15 mouse cellular contexts compared by ENCODE assay signal in the genomic region with DNA sequence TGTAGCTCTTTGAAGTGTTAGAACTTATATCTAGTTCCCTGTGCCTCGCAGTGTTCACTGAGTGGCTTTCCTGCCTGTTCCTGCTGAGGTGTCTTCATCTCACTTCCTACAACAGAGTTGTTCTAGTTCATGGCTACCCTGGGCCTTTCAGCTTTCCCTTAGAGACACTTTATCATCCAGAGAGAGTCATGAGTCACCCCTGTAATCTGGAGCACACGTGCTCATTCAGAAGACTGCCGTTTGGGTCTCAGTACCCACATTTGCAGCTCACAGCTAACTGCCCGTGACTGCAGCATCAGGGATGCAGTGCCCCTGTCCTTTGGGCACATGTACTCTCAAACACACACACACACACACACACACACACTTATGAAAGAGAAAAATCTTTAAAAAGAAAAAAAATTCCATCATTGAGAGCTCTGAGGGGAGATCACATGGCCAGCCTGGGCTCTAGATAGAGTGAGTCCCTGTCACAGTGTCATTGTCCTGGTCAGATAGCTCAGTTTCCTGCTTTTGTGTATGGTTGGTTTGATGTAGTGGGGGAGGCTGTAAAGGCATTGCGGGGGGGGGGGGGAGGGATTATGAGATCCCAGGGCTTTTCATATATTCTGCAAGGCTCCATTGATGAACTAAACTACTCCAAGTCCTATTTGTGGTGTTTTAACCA. TPM values are rescaled to one million over a fixed set of nuclear protein-coding genes. Genes with fewer than 3 reads are reported as not detected.
A peak's percentile ranks its signal among the peaks of the same experiment; 100 is the strongest.
DNase-seq lines count a peak whose midpoint lies in the region; ATAC-seq and TF ChIP-seq lines count a peak whose summit lies in the region.
"Had no signal": no experiment of that assay in that cellular context is flagged by ENCODE, and none has a peak within 500 bp of the region (broad histone marks: within the 10 kb centered on the region; RNA-seq: fewer than 3 reads in every experiment).

No protein-coding gene starts in this region.

- no peaks in the 10 kb centered on the region for H3K9me3 ChIP-seq in heart, embryonic 11.5 days (replicated peaks; ENCODE audit: control insufficient read depth, low read length)
- H3K9me3 ChIP-seq in lung, postnatal 0 days (ENCODE audit: low read length), result no peaks in the 10 kb centered on the region
- H3K9me3 ChIP-seq in intestine, postnatal 0 days (ENCODE audit: control insufficient read depth), result no peaks in the 10 kb centered on the region
- H3K9me3 ChIP-seq in stomach, postnatal 0 days (ENCODE audit: control insufficient read depth, low read length), result no peaks in the 10 kb centered on the region
- H3K9me3 ChIP-seq: forebrain, embryonic 13.5 days had no signal

- no peak for TF ChIP-seq CTCF in lung, postnatal 0 days (IDR thresholded peaks at IDR 0.05)
- TF ChIP-seq CTCF in lung, adult 2 months (IDR thresholded peaks at IDR 0.05; ENCODE audit: insufficient read depth, low read length), result no peak
- TF ChIP-seq CTCF in intestine, postnatal 0 days (IDR thresholded peaks at IDR 0.05; ENCODE audit: low read depth), result no peak
- no peak for TF ChIP-seq CTCF in stomach, postnatal 0 days (IDR thresholded peaks at IDR 0.05; ENCODE audit: low read depth)

- ATAC-seq in heart, embryonic 11.5 days (replicated peaks; ENCODE audit: insufficient number of reproducible peaks, low FRiP score, low TSS enrichment), result peak; percentile 61; the same call in 1 of the 2 replicates
- ATAC-seq in lung, postnatal 0 days, result peak; percentile 85
- 0 out of 2 replicates have a peak, but pooled peaks have one; percentile 22 for ATAC-seq in intestine, postnatal 0 days
- ATAC-seq in stomach, postnatal 0 days (ENCODE audit: low FRiP score, low TSS enrichment), result peak; percentile 62
- ATAC-seq: activated CD4-positive, CD25-positive, alpha-beta regulatory T cell, adult 4 months; forebrain, embryonic 13.5 days had no signal

- no peak overlapping the region for H3K4me3 ChIP-seq in heart, embryonic 11.5 days (ENCODE audit: low read depth, low read length)
- no peak overlapping the region for H3K4me3 ChIP-seq in lung, postnatal 0 days (ENCODE audit: low read depth, low read length)
- no peak overlapping the region for H3K4me3 ChIP-seq in lung, adult 2 months (replicated peaks; ENCODE audit: extremely low read depth, low read depth, low read length)
- H3K4me3 ChIP-seq in intestine, postnatal 0 days (ENCODE audit: low read depth, low read length), result no peak overlapping the region
- no peak overlapping the region for H3K4me3 ChIP-seq in stomach, postnatal 0 days (ENCODE audit: low read depth, low read length)
- H3K4me3 ChIP-seq: forebrain, embryonic 13.5 days had no signal

- H3K4me2 ChIP-seq in heart, embryonic 11.5 days, result no peak overlapping the region
- no peak overlapping the region for H3K4me2 ChIP-seq in lung, postnatal 0 days (replicated peaks; ENCODE audit: low read depth, low read length)
- H3K4me2 ChIP-seq in intestine, postnatal 0 days (replicated peaks; ENCODE audit: low read depth), result no peak overlapping the region
- H3K4me2 ChIP-seq in stomach, postnatal 0 days (replicated peaks; ENCODE audit: low read depth), result no peak overlapping the region
- H3K4me2 ChIP-seq: forebrain, embryonic 13.5 days had no signal

- 44% methylated on average over 5 of the region's 5 CpGs for WGBS in heart, embryonic 11.5 days (ENCODE audit: insufficient replicate concordance)
- 48% methylated on average over 5 of the region's 5 CpGs for WGBS in lung, postnatal 0 days
- WGBS in lung, adult 2 months, result 40% methylated on average over 5 of the region's 5 CpGs
- 44% methylated on average over 5 of the region's 5 CpGs for WGBS in intestine, postnatal 0 days
- 43% methylated on average over 5 of the region's 5 CpGs for WGBS in stomach, postnatal 0 days

- TF ChIP-seq POLR2A in lung, adult 2 months (IDR thresholded peaks at IDR 0.05; ENCODE audit: borderline replicate concordance, extremely low read depth, low read depth, low read length), result no peak

- no peaks in the 10 kb centered on the region for H3K27me3 ChIP-seq in heart, embryonic 11.5 days (ENCODE audit: control insufficient read depth, insufficient read depth, low read length)
- no peaks in the 10 kb centered on the region for H3K27me3 ChIP-seq in lung, postnatal 0 days (replicated peaks; ENCODE audit: insufficient read depth, low read length)
- no peaks in the 10 kb centered on the region for H3K27me3 ChIP-seq in intestine, postnatal 0 days (replicated peaks; ENCODE audit: control insufficient read depth, insufficient read depth, low read length)
- no peaks in the 10 kb centered on the region for H3K27me3 ChIP-seq in stomach, postnatal 0 days (ENCODE audit: control insufficient read depth, insufficient read depth, low read length)
- H3K27me3 ChIP-seq: forebrain, embryonic 13.5 days had no signal

- TF ChIP-seq EP300 in lung, postnatal 0 days (IDR thresholded peaks at IDR 0.05), result no peak
- TF ChIP-seq EP300 in stomach, postnatal 0 days (optimal IDR thresholded peaks at IDR 0.05), result no peak

- H3K27ac ChIP-seq in heart, embryonic 11.5 days (ENCODE audit: low read depth, low read length), result peak overlapping the region; percentile 71
- H3K27ac ChIP-seq in lung, postnatal 0 days (ENCODE audit: low read length), result peak overlapping the region; percentile 28; the same call in 1 of the 2 replicates
- no peak overlapping the region for H3K27ac ChIP-seq in intestine, postnatal 0 days (ENCODE audit: low read depth, low read length)
- no peak overlapping the region for H3K27ac ChIP-seq in stomach, postnatal 0 days (replicated peaks)
- H3K27ac ChIP-seq: forebrain, embryonic 13.5 days; macrophage had no signal

- intact Hi-C loops in heart, postnatal 36 days (cut with DNase I), result no loop called here
- intact Hi-C loops in left cerebral cortex, postnatal 25 days (cut with DNase I), result no loop called here

- DNase-seq in heart, postnatal 36 days, result no peak
- no peak for DNase-seq in lung, postnatal 0 days (ENCODE audit: low spot score)
- no peak for DNase-seq in lung, adult 2 months
- no peak for DNase-seq in stomach, postnatal 0 days (ENCODE audit: low spot score)
- DNase-seq in left cerebral cortex, postnatal 25 days (ENCODE audit: low spot score in 2 of 2), result no peak
- no peak for DNase-seq in frontal cortex, postnatal 14 days (ENCODE audit: low spot score in 2 of 2)
- DNase-seq: cerebellum, adult 11 months; kidney, adult 8-10 months; right cerebral cortex, adult 18-20 months; thymus, postnatal 4 days had no signal

- H3K9ac ChIP-seq in heart, embryonic 11.5 days (ENCODE audit: low read depth, low read length), result no peak overlapping the region
- no peak overlapping the region for H3K9ac ChIP-seq in lung, postnatal 0 days (replicated peaks; ENCODE audit: low read depth)
- no peak overlapping the region for H3K9ac ChIP-seq in intestine, postnatal 0 days (ENCODE audit: low read depth, low read length)
- no peak overlapping the region for H3K9ac ChIP-seq in stomach, postnatal 0 days (ENCODE audit: low read length)
- H3K9ac ChIP-seq: forebrain, embryonic 13.5 days had no signal

- H3K4me1 ChIP-seq in heart, embryonic 11.5 days (ENCODE audit: control insufficient read depth, insufficient read depth, low read length), result peaks cover 20% of the 10 kb centered on the region
- H3K4me1 ChIP-seq in lung, postnatal 0 days (ENCODE audit: insufficient read depth, low read depth, low read length), result no peaks in the 10 kb centered on the region
- H3K4me1 ChIP-seq in lung, adult 2 months (ENCODE audit: control insufficient read depth, insufficient read depth, low read length), result peaks cover 8% of the 10 kb centered on the region
- 0 out of 2 replicates have a peak, but pooled peaks cover 4% of the 10 kb centered on the region for H3K4me1 ChIP-seq in intestine, postnatal 0 days (replicated peaks; ENCODE audit: control insufficient read depth, insufficient read depth, low read length)
- H3K4me1 ChIP-seq in stomach, postnatal 0 days (replicated peaks; ENCODE audit: control insufficient read depth, insufficient read depth), result no peaks in the 10 kb centered on the region

- H3K36me3 ChIP-seq in heart, embryonic 11.5 days (ENCODE audit: control insufficient read depth, insufficient read depth, low read length), result no peaks in the 10 kb centered on the region; the same call in 1 of the 2 replicates
- H3K36me3 ChIP-seq in lung, postnatal 0 days (ENCODE audit: insufficient read depth, low read length), result peaks cover 6% of the 10 kb centered on the region; the same call in 1 of the 2 replicates
- peaks cover 13% of the 10 kb centered on the region for H3K36me3 ChIP-seq in intestine, postnatal 0 days (ENCODE audit: control insufficient read depth, insufficient read depth)
- no peaks in the 10 kb centered on the region for H3K36me3 ChIP-seq in stomach, postnatal 0 days (ENCODE audit: control insufficient read depth, insufficient read depth, low read length)

RNA-seq across cellular contexts. Expression of gene Snx3, which starts 19.6 kb away (rescaled TPM):
- 377 TPM in 2 replicates for polyA plus RNA-seq in heart, embryonic 11.5 days (2014; fragmentation: Nextera tagmentation; extraction: Ambion mirVana)
- total RNA-seq in heart, postnatal 36 days (2021), result 100 to 1,000 TPM; 170 to 173 TPM
- polyA plus RNA-seq in lung, postnatal 0 days (2015; fragmentation: Nextera tagmentation; extraction: Ambion mirVana), result 317 and 344 TPM in 2 replicates
- polyA plus RNA-seq in lung, adult 2 months (2012; rRNA removed), result 236 and 380 TPM in 2 replicates
- 599 and 615 TPM in 2 replicates for polyA plus RNA-seq in intestine, postnatal 0 days (2015; fragmentation: Nextera tagmentation; extraction: Ambion mirVana)
- polyA plus RNA-seq in stomach, postnatal 0 days (2015; fragmentation: Nextera tagmentation; extraction: Ambion mirVana), result 257 and 275 TPM in 2 replicates
- 100 to 1,000 TPM; 208 to 218 TPM for total RNA-seq in left cerebral cortex, postnatal 25 days (2021)

RNA-seq across cellular contexts. Expression of gene Afg1l, which starts 43.1 kb away (rescaled TPM):
- polyA plus RNA-seq in heart, embryonic 11.5 days (2014; fragmentation: Nextera tagmentation; extraction: Ambion mirVana), result 13.4 and 14.2 TPM in 2 replicates
- 10 to 100 TPM; 30.9 to 37.7 TPM for total RNA-seq in heart, postnatal 36 days (2021)
- 7.1 and 9.4 TPM in 2 replicates for polyA plus RNA-seq in lung, postnatal 0 days (2015; fragmentation: Nextera tagmentation; extraction: Ambion mirVana)
- polyA plus RNA-seq in lung, adult 2 months (2012; rRNA removed), result 5.0 and 7.7 TPM in 2 replicates
- polyA plus RNA-seq in intestine, postnatal 0 days (2015; fragmentation: Nextera tagmentation; extraction: Ambion mirVana), result 9.0 and 9.4 TPM in 2 replicates
- polyA plus RNA-seq in stomach, postnatal 0 days (2015; fragmentation: Nextera tagmentation; extraction: Ambion mirVana), result 6.3 and 6.4 TPM in 2 replicates
- 10 to 100 TPM; 12.1 to 12.4 TPM for total RNA-seq in left cerebral cortex, postnatal 25 days (2021)

Comparison
In these comparisons a context has a peak if more than half of its experiments do, and no peak if none do; other contexts are left out.
1. ATAC-seq: peak in every context shown above with its lines; median percentile 85 in lung, postnatal 0 days; 62 in stomach, postnatal 0 days; 61 in heart, embryonic 11.5 days; 22 in intestine, postnatal 0 days.
2. H3K27ac ChIP-seq: peak in heart, embryonic 11.5 days (single experiment) and lung, postnatal 0 days (single experiment); none in intestine, postnatal 0 days (single experiment) and stomach, postnatal 0 days (single experiment).